ENCODE assay signal across 25 mouse cellular contexts in genomic region chr10:110380792-110381191, GRCm38 (mm10).
A peak's percentile ranks its signal among the peaks of the same experiment; 100 is the strongest.
DNase-seq lines count a peak whose midpoint lies in the region; ATAC-seq lines count a peak whose summit lies in the region.
"Had no signal": no experiment of that assay in that cellular context is flagged by ENCODE, and none has a peak within 500 bp of the region (broad histone marks: within the 10 kb centered on the region; RNA-seq: fewer than 3 reads in every experiment).

No protein-coding gene starts in this region.

- H3K9me3 ChIP-seq in forebrain, embryonic 16.5 days (ENCODE audit: control insufficient read depth, low read length), result no peaks in the 10 kb centered on the region
- no peaks in the 10 kb centered on the region for H3K9me3 ChIP-seq in forebrain, embryonic 13.5 days (replicated peaks)
- H3K9me3 ChIP-seq: heart, embryonic 12.5 days; heart, embryonic 15.5 days had no signal

- peak overlapping the region; percentile 62 for H3K27ac ChIP-seq in forebrain, embryonic 16.5 days (ENCODE audit: low read length)
- H3K27ac ChIP-seq in forebrain, embryonic 13.5 days, result no peak overlapping the region
- H3K27ac ChIP-seq: gastrocnemius, adult 2 months; heart, embryonic 15.5 days; hindbrain, embryonic 14.5 days; hindbrain, postnatal 0 days had no signal

- no peaks in the 10 kb centered on the region for H3K27me3 ChIP-seq in forebrain, embryonic 16.5 days (replicated peaks; ENCODE audit: control insufficient read depth, insufficient read depth, low read length)
- peaks cover 8% of the 10 kb centered on the region; the same call in 1 of the 2 replicates for H3K27me3 ChIP-seq in forebrain, embryonic 13.5 days
- H3K27me3 ChIP-seq: heart, embryonic 12.5 days; heart, embryonic 15.5 days had no signal

- intact Hi-C loops in heart, postnatal 36 days (cut with DNase I), result no loop called here

- no peak overlapping the region for H3K4me2 ChIP-seq in forebrain, embryonic 16.5 days (ENCODE audit: low read length)
- no peak overlapping the region for H3K4me2 ChIP-seq in forebrain, embryonic 13.5 days
- H3K4me2 ChIP-seq: heart, embryonic 12.5 days; heart, embryonic 15.5 days; hindbrain, embryonic 14.5 days had no signal

- DNase-seq in cerebellum, postnatal 10 days, result peak; percentile 17 to 18
- DNase-seq in cerebellum, adult 8-10 months, result no peak
- DNase-seq in heart, adult 11 months, result peak; percentile 22
- DNase-seq in heart, postnatal 36 days, result no peak
- DNase-seq: adrenal gland, adult 8-10 months; adrenal gland, postnatal 25 days; cerebellum, adult 11 months; cerebellum, adult 2 months; cerebellum, postnatal 14 days; gastrocnemius, adult 2 months; gastrocnemius, postnatal 14 days; heart, adult 18-20 months; heart, postnatal 10 days; heart, postnatal 4 days; kidney, adult 18-20 months; kidney, adult 9 months had no signal

- WGBS in forebrain, embryonic 16.5 days, result 74% methylated on average over 2 of the region's 2 CpGs
- 96% methylated on average over 2 of the region's 2 CpGs for WGBS in forebrain, embryonic 13.5 days

- no peak overlapping the region for H3K4me3 ChIP-seq in forebrain, embryonic 16.5 days (replicated peaks; ENCODE audit: low read length)
- no peak overlapping the region for H3K4me3 ChIP-seq in forebrain, embryonic 13.5 days
- H3K4me3 ChIP-seq: gastrocnemius, adult 2 months; heart, embryonic 12.5 days; heart, embryonic 15.5 days had no signal

- no peak overlapping the region for H3K9ac ChIP-seq in forebrain, embryonic 16.5 days (replicated peaks; ENCODE audit: low read depth, low read length)
- H3K9ac ChIP-seq in forebrain, embryonic 13.5 days, result no peak overlapping the region
- H3K9ac ChIP-seq: heart, embryonic 12.5 days; heart, embryonic 15.5 days; hindbrain, embryonic 14.5 days had no signal

- H3K36me3 ChIP-seq in forebrain, embryonic 16.5 days (ENCODE audit: control insufficient read depth, insufficient read depth), result no peaks in the 10 kb centered on the region
- H3K36me3 ChIP-seq in forebrain, embryonic 13.5 days (ENCODE audit: poor library complexity, severe bottlenecking), result no peaks in the 10 kb centered on the region
- H3K36me3 ChIP-seq: heart, embryonic 12.5 days; heart, embryonic 15.5 days had no signal

- H3K4me1 ChIP-seq in forebrain, embryonic 16.5 days (replicated peaks; ENCODE audit: control insufficient read depth, insufficient read depth, low read length), result peaks cover 12% of the 10 kb centered on the region
- peaks cover 3% of the 10 kb centered on the region; the same call in 1 of the 2 replicates for H3K4me1 ChIP-seq in forebrain, embryonic 13.5 days
- H3K4me1 ChIP-seq: heart, embryonic 12.5 days; heart, embryonic 15.5 days had no signal

- peak; percentile 49 for ATAC-seq in forebrain, embryonic 16.5 days
- no peak; the same call in 1 of the 2 replicates for ATAC-seq in forebrain, embryonic 13.5 days
- ATAC-seq: activated CD4-positive, CD25-positive, alpha-beta regulatory T cell, adult 4 months; hindbrain, postnatal 0 days; inflammation-experienced regulatory T-cells, adult 6 months; intestine, embryonic 16.5 days had no signal

Comparison
In these comparisons a context has a peak if more than half of its experiments do, and no peak if none do; other contexts are left out.
1. DNase-seq: peak in cerebellum, postnatal 10 days (2 of 2) and heart, adult 11 months (single experiment); none in cerebellum, adult 8-10 months (single experiment) and heart, postnatal 36 days (0 of 2).